Mouse (Mus musculus) kidney, adult 2 months (tissue): ENCODE measurements around the gene Sh3gl1.

ENCODE experiments used
- CTCF ChIP-seq: fragments of 200-500 bp; conservative IDR thresholded peaks from 2 replicates; pipeline ENCODE4 v1.5.1; 2011; ENCODE audit warnings: low read depth, mild to moderate bottlenecking, control low read depth, low read length, moderate library complexity, mixed read lengths; ENCODE audit not compliant: insufficient read depth, insufficient read length
- POLR2A ChIP-seq: fragments of 200-500 bp; IDR thresholded peaks from one replicate; pipeline ENCODE4 v1.6.1; 2011; ENCODE audit warnings: low read depth, low read length, control low read depth

GRCm38 (mm10) chr17:56072243-56072642 lies 35.8 kb upstream of the Sh3gl1 start:
- TF ChIP-seq CTCF = no peak
- TF ChIP-seq POLR2A = no peak
